Mouse (Mus musculus) WW6 (cell line): ENCODE results near the gene Otogl.
A peak's percentile ranks its signal among the peaks of the same experiment; 100 is the strongest.
"Not testable (repeated sequence)": the region's sequence is repeated elsewhere in the genome, so short reads cannot be mapped to it uniquely, and the experiment has no call there.

Source experiments
- DNase-seq: peaks from one replicate; pipeline ENCODE4 v3.0.0-alpha.2; 2013; ENCODE audit warnings: low read depth, low spot score

The Otogl gene

GRCm38 (mm10) chr10:107810649-107811398 lies 101.1 kb downstream of the Otogl start:
- DNase-seq = no peak

- no peak for DNase-seq
These were observed 106.7 kb downstream of the Otogl start for GRCm38 (mm10) chr10:107805203-107805602.

GRCm38 (mm10) chr10:107804285-107804684 lies 107.6 kb downstream of the Otogl start:
- not testable (repeated sequence) for DNase-seq

- DNase-seq = peak; percentile 16
These were observed 112.1 kb downstream of the Otogl start for GRCm38 (mm10) chr10:107799671-107800353.

GRCm38 (mm10) chr10:107794812-107795756 lies 116.8 kb downstream of the Otogl start:
- DNase-seq = no peak

GRCm38 (mm10) chr10:107792491-107792890 lies 119.4 kb downstream of the Otogl start:
- no peak for DNase-seq

GRCm38 (mm10) chr10:107779548-107779947 lies 132.4 kb downstream of the Otogl start:
- no peak for DNase-seq

GRCm38 (mm10) chr10:107759624-107760023 lies 152.3 kb downstream of the Otogl start:
- no peak for DNase-seq

- DNase-seq = no peak
These were observed 158.5 kb downstream of the Otogl start for GRCm38 (mm10) chr10:107753471-107753870.

- DNase-seq = no peak
These were observed 159.4 kb downstream of the Otogl start for GRCm38 (mm10) chr10:107752351-107753143.

- no peak for DNase-seq
These were observed 160.0 kb downstream of the Otogl start for GRCm38 (mm10) chr10:107751944-107752343.

- DNase-seq = no peak
These were observed 164.4 kb downstream of the Otogl start for GRCm38 (mm10) chr10:107747566-107747965.

GRCm38 (mm10) chr10:107746717-107747116 lies 165.2 kb downstream of the Otogl start:
- DNase-seq = no peak

- no peak for DNase-seq
These were observed 172.1 kb downstream of the Otogl start for GRCm38 (mm10) chr10:107739815-107740214.

GRCm38 (mm10) chr10:107737743-107738142 lies 174.2 kb downstream of the Otogl start:
- no peak for DNase-seq

GRCm38 (mm10) chr10:107735448-107735847 lies 176.5 kb downstream of the Otogl start:
- DNase-seq = no peak

- no peak for DNase-seq
These were observed 177.6 kb downstream of the Otogl start for GRCm38 (mm10) chr10:107734327-107734726.

GRCm38 (mm10) chr10:107725631-107726030 lies 186.3 kb downstream of the Otogl start:
- DNase-seq = no peak

GRCm38 (mm10) chr10:107719806-107720205 lies 192.1 kb downstream of the Otogl start, which contains the start of gene Ptprq:
Ptprq (minus strand) TSS chr10:107720051.
- DNase-seq = no peak
